Mouse (Mus musculus): ENCODE results near the gene Tmem158. TPM values are rescaled to one million over a fixed set of nuclear protein-coding genes. Genes with fewer than 3 reads are reported as not detected.

The Tmem158 gene
- total and polyA plus RNA-seq, 2 experiments from 2014 or later: 51.6 to 153 TPM

DNA sequence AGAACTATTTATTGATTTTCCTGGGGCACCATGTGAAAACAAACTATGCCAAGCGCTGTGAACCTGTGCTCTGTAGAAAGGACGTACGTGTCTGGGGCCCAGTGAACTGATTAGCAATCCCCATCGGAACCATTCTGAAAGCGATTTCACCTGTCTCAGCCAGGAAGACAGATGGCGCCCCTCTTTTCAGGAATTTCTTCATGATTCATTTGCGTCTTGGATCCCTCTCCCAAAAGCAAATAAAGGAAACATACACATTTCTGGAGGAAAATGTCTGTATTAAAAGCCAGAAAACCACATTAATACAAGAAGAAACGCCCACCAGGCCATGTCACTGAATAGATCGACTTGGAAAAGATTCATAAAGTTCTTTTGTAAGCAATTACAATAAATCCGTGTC lies 1.8 kb downstream of the Tmem158 start:
- 22% methylated on average over 10 of the region's 10 CpGs for WGBS
- H3K4me2 ChIP-seq (ENCODE audit: low read depth, low read length): peak overlapping the region; percentile 85
- H3K36me3 ChIP-seq (ENCODE audit: insufficient read depth, low read length): no peaks in the 10 kb centered on the region
- 0 out of 2 replicates have a peak overlapping the region, but pooled peaks have one; percentile 72 for H3K9ac ChIP-seq (replicated peaks; ENCODE audit: low read length)
- DNase-seq (ENCODE audit: low spot score): peak; percentile 62
- ATAC-seq: no peak
- H3K27ac ChIP-seq: no peak overlapping the region
- TF ChIP-seq CTCF (IDR thresholded peaks at IDR 0.05; ENCODE audit: low read depth): peak; percentile 54
- no peaks in the 10 kb centered on the region for H3K27me3 ChIP-seq (ENCODE audit: insufficient read depth, low read length)
- H3K9me3 ChIP-seq (ENCODE audit: low read length): no peaks in the 10 kb centered on the region
- H3K4me1 ChIP-seq (ENCODE audit: insufficient read depth, low read length): peaks cover 5% of the 10 kb centered on the region; the same call in 1 of the 2 replicates
- H3K4me3 ChIP-seq (ENCODE audit: low read length): peak overlapping the region; percentile 73

DNA sequence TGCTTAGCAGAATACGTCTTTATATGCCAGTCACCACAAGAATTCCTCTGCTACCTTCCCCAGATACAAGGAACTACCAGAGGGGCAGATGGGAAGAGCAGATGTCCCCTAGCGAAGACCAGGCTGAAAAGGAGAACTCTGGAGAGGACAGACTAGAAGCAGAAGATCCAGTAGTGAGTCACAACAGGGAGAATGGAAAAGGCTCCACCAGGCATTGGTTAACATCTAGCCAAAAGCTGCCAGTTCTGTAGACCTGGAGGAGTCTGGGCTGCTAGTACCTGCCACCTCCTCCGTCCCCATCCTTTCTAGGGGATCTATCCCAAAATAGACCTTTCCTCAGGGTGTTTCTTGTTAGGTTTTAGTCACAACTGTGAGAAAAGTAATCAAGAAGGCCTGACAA lies 4.8 kb downstream of the Tmem158 start:
- H3K4me3 ChIP-seq (ENCODE audit: low read length): no peak overlapping the region
- no peak for ATAC-seq
- 83% methylated on average over 3 of the region's 3 CpGs for WGBS

DNA sequence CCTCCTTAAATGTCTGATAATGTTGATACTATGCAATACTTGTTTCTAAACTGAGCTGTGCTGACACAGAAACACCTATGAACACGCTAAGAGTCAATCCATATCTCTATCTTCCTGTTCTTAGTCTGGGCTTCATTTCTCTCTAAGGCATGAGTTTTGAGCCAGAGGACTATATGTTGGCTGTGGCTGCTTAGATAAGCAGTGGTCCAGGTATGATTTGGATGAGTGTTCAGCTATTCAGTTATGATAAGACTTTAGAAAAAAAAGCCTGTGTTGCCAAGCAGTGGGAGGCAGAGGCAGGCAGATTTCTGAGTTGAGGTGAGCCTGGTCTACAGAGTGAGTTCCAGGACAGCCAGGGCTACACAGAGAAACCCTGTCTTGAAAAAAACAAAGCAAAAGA lies 12.6 kb downstream of the Tmem158 start:
- Histone ChIP-seq H3K9me3 (ENCODE audit: low read length) (no peaks in the 10 kb centered on the region), H3K4me1 (ENCODE audit: insufficient read depth, low read length) (no peaks in the 10 kb centered on the region), H3K4me2 (ENCODE audit: low read depth, low read length) (no peak overlapping the region), H3K27me3 (ENCODE audit: insufficient read depth, low read length) (no peaks in the 10 kb centered on the region), H3K27ac (no peak overlapping the region), H3K36me3 (ENCODE audit: insufficient read depth, low read length) (no peaks in the 10 kb centered on the region), H3K4me3 (ENCODE audit: low read length) (no peak overlapping the region), H3K9ac (replicated peaks; ENCODE audit: low read length) (no peak overlapping the region)
- no peak for ATAC-seq
- WGBS: 90% methylated on average over 1 of the region's 1 CpGs
- DNase-seq (ENCODE audit: low spot score): no peak
- no peak for TF ChIP-seq CTCF (IDR thresholded peaks at IDR 0.05; ENCODE audit: low read depth)

More for the DNA sequence above, 4.8 kb downstream of the Tmem158 start:
- H3K27ac ChIP-seq: no peak overlapping the region
- TF ChIP-seq CTCF (IDR thresholded peaks at IDR 0.05; ENCODE audit: low read depth): no peak
- H3K9ac ChIP-seq (replicated peaks; ENCODE audit: low read length): no peak overlapping the region
- H3K9me3 ChIP-seq (ENCODE audit: low read length): no peaks in the 10 kb centered on the region
- H3K27me3 ChIP-seq (ENCODE audit: insufficient read depth, low read length): no peaks in the 10 kb centered on the region
- H3K4me1 ChIP-seq (ENCODE audit: insufficient read depth, low read length): peaks cover 5% of the 10 kb centered on the region; the same call in 1 of the 2 replicates
- no peak overlapping the region for H3K4me2 ChIP-seq (ENCODE audit: low read depth, low read length)
- H3K36me3 ChIP-seq (ENCODE audit: insufficient read depth, low read length): no peaks in the 10 kb centered on the region
- no peak for DNase-seq (ENCODE audit: low spot score)

DNA sequence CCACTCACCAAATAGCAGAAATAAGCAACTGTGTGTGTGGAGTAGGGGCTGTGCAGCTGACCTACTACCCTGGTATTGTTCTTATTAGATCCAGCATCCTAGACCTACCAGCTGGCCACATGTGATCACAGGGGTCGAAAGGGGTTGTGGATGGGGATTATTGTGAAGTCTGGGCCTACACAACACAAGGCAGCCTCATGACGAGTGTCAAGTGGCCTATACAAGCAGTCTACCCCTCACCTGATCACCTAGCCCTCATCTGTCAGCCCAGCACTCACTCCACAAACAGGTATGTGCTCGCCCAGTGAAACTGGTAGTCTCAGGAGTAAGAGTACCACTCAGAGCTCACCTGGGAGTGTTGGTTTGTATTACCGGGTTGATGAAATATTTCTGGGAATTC lies 15.4 kb downstream of the Tmem158 start:
- no peak overlapping the region for H3K4me2 ChIP-seq (ENCODE audit: low read depth, low read length)
- no peak for ATAC-seq
- H3K27ac ChIP-seq: no peak overlapping the region
- no peak for TF ChIP-seq CTCF (IDR thresholded peaks at IDR 0.05; ENCODE audit: low read depth)
- H3K36me3 ChIP-seq (ENCODE audit: insufficient read depth, low read length): no peaks in the 10 kb centered on the region
- H3K27me3 ChIP-seq (ENCODE audit: insufficient read depth, low read length): no peaks in the 10 kb centered on the region
- WGBS: 76% methylated on average over 4 of the region's 4 CpGs
- no peak for DNase-seq (ENCODE audit: low spot score)
- no peak overlapping the region for H3K4me3 ChIP-seq (ENCODE audit: low read length)
- H3K9me3 ChIP-seq (ENCODE audit: low read length): no peaks in the 10 kb centered on the region
- H3K4me1 ChIP-seq (ENCODE audit: insufficient read depth, low read length): no peaks in the 10 kb centered on the region
- H3K9ac ChIP-seq (replicated peaks; ENCODE audit: low read length): no peak overlapping the region

DNA sequence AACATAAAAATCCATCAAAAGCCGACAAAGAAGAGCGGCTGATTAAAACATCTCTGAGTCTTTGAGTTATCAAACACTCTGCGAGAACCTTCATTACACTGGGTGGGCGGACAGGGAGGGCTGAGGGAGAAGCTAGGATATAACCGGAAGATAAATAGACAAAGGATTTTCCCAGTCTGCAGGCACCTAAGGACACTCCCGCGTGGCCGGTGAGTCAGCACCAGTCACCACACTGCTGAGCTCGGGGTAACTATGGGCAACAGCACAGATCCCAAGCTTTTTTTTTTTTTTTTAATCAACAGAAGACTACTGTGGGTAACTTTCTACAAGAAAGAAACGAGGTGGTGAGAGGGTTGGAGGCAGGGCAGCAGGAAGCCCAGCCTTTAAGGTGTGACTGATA lies 16.6 kb downstream of the Tmem158 start:
- Histone ChIP-seq H3K9ac (replicated peaks; ENCODE audit: low read length) (no peak overlapping the region), H3K27me3 (ENCODE audit: insufficient read depth, low read length) (no peaks in the 10 kb centered on the region), H3K4me1 (ENCODE audit: insufficient read depth, low read length) (no peaks in the 10 kb centered on the region), H3K4me3 (ENCODE audit: low read length) (no peak overlapping the region), H3K36me3 (ENCODE audit: insufficient read depth, low read length) (no peaks in the 10 kb centered on the region), H3K27ac (no peak overlapping the region), H3K4me2 (ENCODE audit: low read depth, low read length) (no peak overlapping the region), H3K9me3 (ENCODE audit: low read length) (no peaks in the 10 kb centered on the region)
- TF ChIP-seq CTCF (IDR thresholded peaks at IDR 0.05; ENCODE audit: low read depth): no peak
- no peak for ATAC-seq
- 55% methylated on average over 10 of the region's 10 CpGs for WGBS
- no peak for DNase-seq (ENCODE audit: low spot score)

DNA sequence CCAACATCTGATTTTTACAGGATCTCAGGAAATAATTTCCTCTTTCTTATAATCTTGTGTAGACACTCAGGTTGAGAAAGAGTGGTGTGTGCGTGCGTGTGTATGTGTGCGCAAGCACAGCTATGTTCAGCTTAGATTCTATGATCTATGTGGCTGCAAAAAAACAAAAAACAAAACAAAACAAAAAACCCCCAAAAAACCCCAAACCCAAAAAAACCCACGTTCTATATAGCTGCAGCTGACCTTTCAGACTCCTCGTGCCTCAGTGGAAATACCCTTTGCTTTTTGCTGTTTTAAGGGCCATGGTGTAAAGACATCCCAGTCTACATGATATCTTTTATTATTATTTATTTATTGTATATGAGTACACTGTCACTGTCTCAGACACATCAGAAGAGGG lies 19.4 kb downstream of the Tmem158 start:
- TF ChIP-seq CTCF (IDR thresholded peaks at IDR 0.05; ENCODE audit: low read depth): no peak

DNA sequence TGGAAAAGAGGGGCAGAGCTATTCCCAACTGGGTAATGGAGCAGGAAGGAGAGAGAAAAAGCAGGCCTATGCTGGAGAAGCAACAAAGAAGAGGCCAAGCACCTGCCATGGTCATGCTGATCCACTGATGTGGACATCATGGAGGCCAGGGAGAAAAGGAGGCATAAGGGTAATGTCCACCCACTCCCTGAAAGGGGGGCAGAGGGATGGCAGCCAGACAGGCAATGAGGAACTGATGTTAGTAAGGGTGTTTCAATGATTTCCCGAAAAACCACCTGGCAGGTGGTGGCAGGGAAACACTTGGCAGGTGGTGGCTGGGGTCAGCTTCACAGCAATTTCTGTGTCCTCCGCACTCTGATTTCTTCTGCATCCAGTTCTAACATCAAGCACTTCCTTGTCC lies 19.8 kb downstream of the Tmem158 start:
- no peak for DNase-seq (ENCODE audit: low spot score)
- 80% methylated on average over 2 of the region's 2 CpGs for WGBS
- Histone ChIP-seq H3K27me3 (ENCODE audit: insufficient read depth, low read length) (no peaks in the 10 kb centered on the region), H3K9ac (replicated peaks; ENCODE audit: low read length) (no peak overlapping the region), H3K36me3 (ENCODE audit: insufficient read depth, low read length) (no peaks in the 10 kb centered on the region), H3K9me3 (ENCODE audit: low read length) (no peaks in the 10 kb centered on the region), H3K4me2 (ENCODE audit: low read depth, low read length) (no peak overlapping the region), H3K4me3 (ENCODE audit: low read length) (no peak overlapping the region), H3K4me1 (ENCODE audit: insufficient read depth, low read length) (0 out of 2 replicates have a peak, but pooled peaks cover 4% of the 10 kb centered on the region), H3K27ac (no peak overlapping the region)
- ATAC-seq: no peak
- no peak for TF ChIP-seq CTCF (IDR thresholded peaks at IDR 0.05; ENCODE audit: low read depth)

More for the DNA sequence above, 19.4 kb downstream of the Tmem158 start:
- Histone ChIP-seq H3K4me2 (ENCODE audit: low read depth, low read length) (no peak overlapping the region), H3K27ac (no peak overlapping the region), H3K4me3 (ENCODE audit: low read length) (no peak overlapping the region), H3K9ac (replicated peaks; ENCODE audit: low read length) (no peak overlapping the region), H3K27me3 (ENCODE audit: insufficient read depth, low read length) (no peaks in the 10 kb centered on the region), H3K9me3 (ENCODE audit: low read length) (no peaks in the 10 kb centered on the region), H3K4me1 (ENCODE audit: insufficient read depth, low read length) (0 out of 2 replicates have a peak, but pooled peaks cover 4% of the 10 kb centered on the region), H3K36me3 (ENCODE audit: insufficient read depth, low read length) (no peaks in the 10 kb centered on the region)
- WGBS: 95% methylated on average over 5 of the region's 5 CpGs
- no peak for DNase-seq (ENCODE audit: low spot score)
- ATAC-seq: no peak

All from hindbrain, postnatal 0 days (tissue).